26 mouse cellular contexts compared by ENCODE assay signal in genomic region chr1:80335118-80335517, GRCm38 (mm10). TPM values are rescaled to one million over a fixed set of nuclear protein-coding genes. Genes with fewer than 3 reads are reported as not detected.
DNase-seq lines count a peak whose midpoint lies in the region; ATAC-seq and TF ChIP-seq lines count a peak whose summit lies in the region.
"Had no signal": no experiment of that assay in that cellular context is flagged by ENCODE, and none has a peak within 500 bp of the region (broad histone marks: within the 10 kb centered on the region; RNA-seq: fewer than 3 reads in every experiment).

No protein-coding gene starts in this region.

- H3K4me1 ChIP-seq in lung, postnatal 0 days (ENCODE audit: insufficient read depth, low read depth, low read length), result peaks cover 13% of the 10 kb centered on the region; the same call in 1 of the 2 replicates

- no peak for ATAC-seq in lung, postnatal 0 days
- ATAC-seq in megakaryocyte, adult 5-6 weeks (ENCODE audit: poor library complexity, severe bottlenecking), result peak; percentile 77
- ATAC-seq in neutrophil, adult 5-6 weeks (ENCODE audit: extremely low read depth, insufficient number of reproducible peaks, low FRiP score, poor library complexity, severe bottlenecking), result peak; percentile 40; the same call in 1 of the 2 replicates
- no peak for ATAC-seq in CD4-positive, CD25-positive, alpha-beta regulatory T cell, adult 4 months
- ATAC-seq: forebrain, embryonic 13.5 days; forebrain, embryonic 16.5 days; hindbrain, embryonic 16.5 days; intestine, embryonic 15.5 days; Patski had no signal

- no peaks in the 10 kb centered on the region for H3K36me3 ChIP-seq in lung, postnatal 0 days (ENCODE audit: insufficient read depth, low read length)
- H3K36me3 ChIP-seq: embryonic facial prominence, embryonic 13.5 days; forebrain, embryonic 10.5 days; heart, embryonic 12.5 days; heart, embryonic 15.5 days; hindbrain, embryonic 10.5 days; hindbrain, embryonic 13.5 days; intestine, embryonic 15.5 days had no signal

- H3K9ac ChIP-seq in lung, postnatal 0 days (replicated peaks; ENCODE audit: low read depth), result no peak overlapping the region
- H3K9ac ChIP-seq: embryonic facial prominence, embryonic 13.5 days; forebrain, embryonic 13.5 days; heart, embryonic 12.5 days; heart, embryonic 15.5 days; hindbrain, embryonic 13.5 days; intestine, embryonic 15.5 days had no signal

- TF ChIP-seq EP300 in lung, postnatal 0 days (IDR thresholded peaks at IDR 0.05), result no peak

- 89% methylated on average over 1 of the region's 1 CpGs for WGBS in lung, postnatal 0 days

- TF ChIP-seq CTCF in lung, postnatal 0 days (IDR thresholded peaks at IDR 0.05), result no peak

- DNase-seq in lung, postnatal 0 days (ENCODE audit: low spot score), result peak; percentile 9
- no peak for DNase-seq in lung, postnatal 14 days
- DNase-seq in right cerebral cortex, adult 2 months (ENCODE audit: low spot score in 2 of 2), result no peak
- DNase-seq: adrenal gland, postnatal 10 days; adrenal gland, postnatal 36 days; cerebellum, adult 9-10 months; embryo, embryonic 11 days; gastrocnemius, postnatal 10 days; heart, adult 11 months; heart, postnatal 10 days; heart, postnatal 36 days had no signal

- no peak overlapping the region for H3K4me3 ChIP-seq in lung, postnatal 0 days (ENCODE audit: low read depth, low read length)
- H3K4me3 ChIP-seq: embryonic facial prominence, embryonic 10.5 days; embryonic facial prominence, embryonic 13.5 days; forebrain, embryonic 10.5 days; forebrain, embryonic 13.5 days; heart, embryonic 12.5 days; heart, embryonic 15.5 days; hindbrain, embryonic 10.5 days; hindbrain, embryonic 13.5 days; intestine, embryonic 15.5 days had no signal

- no peak overlapping the region for H3K27ac ChIP-seq in lung, postnatal 0 days (ENCODE audit: low read length)
- H3K27ac ChIP-seq: embryonic facial prominence, embryonic 10.5 days; embryonic facial prominence, embryonic 13.5 days; forebrain, embryonic 10.5 days; forebrain, embryonic 13.5 days; heart, embryonic 15.5 days; hindbrain, embryonic 10.5 days; hindbrain, embryonic 13.5 days; intestine, embryonic 15.5 days had no signal

- no peaks in the 10 kb centered on the region for H3K27me3 ChIP-seq in lung, postnatal 0 days (replicated peaks; ENCODE audit: insufficient read depth, low read length)
- H3K27me3 ChIP-seq: embryonic facial prominence, embryonic 13.5 days; forebrain, embryonic 13.5 days; heart, embryonic 12.5 days; heart, embryonic 15.5 days; hindbrain, embryonic 13.5 days; intestine, embryonic 15.5 days; Patski had no signal

- H3K9me3 ChIP-seq in lung, postnatal 0 days (ENCODE audit: low read length), result no peaks in the 10 kb centered on the region
- H3K9me3 ChIP-seq: embryonic facial prominence, embryonic 10.5 days; embryonic facial prominence, embryonic 13.5 days; forebrain, embryonic 10.5 days; forebrain, embryonic 13.5 days; heart, embryonic 12.5 days; heart, embryonic 15.5 days; hindbrain, embryonic 10.5 days; hindbrain, embryonic 13.5 days; intestine, embryonic 15.5 days had no signal

- no peak overlapping the region for H3K4me2 ChIP-seq in lung, postnatal 0 days (replicated peaks; ENCODE audit: low read depth, low read length)
- H3K4me2 ChIP-seq: embryonic facial prominence, embryonic 13.5 days; forebrain, embryonic 13.5 days; heart, embryonic 12.5 days; heart, embryonic 15.5 days; hindbrain, embryonic 13.5 days; intestine, embryonic 15.5 days had no signal

RNA-seq across cellular contexts. Expression of gene Cul3, which starts 5.2 kb away (rescaled TPM):
- 33.8 and 37.6 TPM in 2 replicates for polyA plus RNA-seq in lung, postnatal 0 days (2015; fragmentation: Nextera tagmentation; extraction: Ambion mirVana)
- total RNA-seq in megakaryocyte, adult 5-6 weeks (2015), result 185 and 192 TPM in 2 replicates
- 317 and 389 TPM in 2 replicates for total RNA-seq in megakaryocyte, adult 5-6 weeks (2017)
- total RNA-seq in neutrophil, adult 5-6 weeks (2017), result 273 and 434 TPM in 2 replicates
- polyA plus RNA-seq in CD4-positive, CD25-positive, alpha-beta regulatory T cell, adult 4 months (2017; shearing (Covaris generic)), result 10 to 100 TPM; 25.0 to 48.2 TPM

Comparison
In these comparisons a context has a peak if more than half of its experiments do, and no peak if none do; other contexts are left out.
1. ATAC-seq: peak in megakaryocyte, adult 5-6 weeks (single experiment) and neutrophil, adult 5-6 weeks (single experiment); none in lung, postnatal 0 days (single experiment) and CD4-positive, CD25-positive, alpha-beta regulatory T cell, adult 4 months (single experiment).